Mouse (Mus musculus) brain, embryonic 14.5 days (tissue): Measurements from ENCODE around the gene Mis18a. TPM values are rescaled to one million over a fixed set of nuclear protein-coding genes. Genes with fewer than 3 reads are reported as not detected.

ENCODE experiments used
- DNase-seq: peaks from one replicate; pipeline ENCODE4 v3.0.0-alpha.2; 2011; ENCODE audit warnings: low read depth
- CTCF ChIP-seq: fragments of 200-500 bp; IDR thresholded peaks from 2 replicates; pipeline ENCODE4 v1.5.1; 2012; ENCODE audit warnings: inconsistent platforms, mild to moderate bottlenecking, moderate library complexity, borderline replicate concordance; ENCODE audit not compliant: insufficient read depth, insufficient read length; ENCODE audit errors: extremely low read depth
- POLR2A ChIP-seq: fragments of 200-500 bp; IDR thresholded peaks from 2 replicates; pipeline ENCODE4 v1.6.1; 2012; ENCODE audit warnings: mild to moderate bottlenecking, inconsistent platforms, borderline replicate concordance; ENCODE audit not compliant: poor library complexity, insufficient read depth, insufficient read length, severe bottlenecking; ENCODE audit errors: extremely low read depth
- polyA plus RNA-seq: library from polyadenylated mRNA; depleted of rRNA; stranded (reverse); fragments of >200 nt; gene quantifications from 2 replicates; pipeline ENCODE4 v1.2.3, GENCODE M21; 2012; rRNA removed

The Mis18a gene
- 25.8 and 42.3 TPM in 2 replicates for polyA plus RNA-seq

DNA sequence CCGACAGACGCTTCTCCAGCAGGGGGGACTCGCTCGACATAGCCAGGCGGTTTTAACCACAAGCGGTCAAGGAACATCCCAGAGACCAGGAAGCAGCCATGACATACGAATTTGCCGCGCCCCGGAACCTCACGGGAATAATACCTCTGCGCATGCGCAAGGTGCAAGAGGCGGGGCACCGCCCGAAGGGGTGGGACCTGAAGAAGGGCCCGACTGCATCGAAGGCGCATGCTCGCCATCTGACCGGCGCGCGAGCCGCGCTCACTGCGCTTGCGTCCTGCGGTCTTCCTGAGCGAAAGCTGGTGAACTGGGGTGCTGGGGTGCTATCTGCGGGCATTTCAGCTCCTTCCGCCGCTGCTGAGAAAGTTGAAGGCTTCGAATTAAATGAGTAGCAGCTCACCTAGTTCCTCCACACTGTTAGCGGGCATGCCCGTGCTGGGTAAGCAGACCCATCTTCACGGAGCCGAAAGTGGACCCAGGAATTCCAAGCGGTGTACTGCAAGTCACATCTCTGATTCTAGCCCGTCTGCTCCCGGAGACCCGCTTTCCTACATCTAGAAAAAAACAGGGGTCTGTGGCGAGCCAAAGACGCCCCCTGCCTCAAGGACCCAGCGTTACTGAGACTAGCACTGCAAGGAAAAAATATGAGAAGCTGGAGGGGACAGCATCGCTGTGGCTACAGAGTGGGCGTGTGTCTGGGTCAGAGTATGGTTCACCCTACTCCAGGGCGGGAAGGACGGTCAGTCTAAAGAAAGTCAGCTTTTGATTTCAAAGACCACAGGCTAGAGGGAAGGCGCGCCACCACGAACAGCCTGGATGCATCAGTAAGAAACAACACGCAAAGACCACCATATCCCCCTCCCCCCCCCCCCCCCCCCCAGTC is at the start of gene Mis18a:
TSS of gene Mis18a (minus strand) at position 172 of the 883 bp plus-strand sequence.
- TF ChIP-seq POLR2A: peak; percentile 85; the same call in 1 of the 2 replicates
- no peak for TF ChIP-seq CTCF
- peak; percentile 99 for DNase-seq

DNA sequence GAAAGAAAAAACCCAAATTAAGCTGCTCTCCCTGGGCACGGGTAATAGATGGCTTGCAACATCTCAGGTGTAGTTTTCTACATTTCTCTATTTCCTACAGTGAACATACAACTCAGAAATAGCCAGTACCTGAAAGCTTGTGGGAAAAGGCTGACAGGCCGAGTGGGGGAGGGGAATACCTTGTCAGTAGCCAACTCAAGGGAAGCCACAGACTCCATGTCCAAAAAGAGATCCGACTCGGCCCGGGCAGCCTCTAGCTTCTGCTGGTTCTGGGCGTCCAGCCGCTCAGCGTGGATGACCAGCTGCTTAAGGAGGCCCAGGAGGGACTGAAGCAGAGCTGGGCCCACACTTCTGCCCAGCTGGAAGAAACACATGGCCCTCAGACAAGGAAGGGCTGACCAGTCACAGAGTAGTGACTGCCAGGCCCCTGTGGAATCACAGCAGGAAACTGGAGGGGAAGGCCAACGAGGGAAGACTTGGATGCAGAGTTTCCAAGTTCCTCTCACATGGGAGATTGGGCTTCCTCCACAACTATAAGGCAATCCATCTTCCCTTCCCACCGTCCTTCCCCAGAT is 48.8 kb upstream of the Mis18a start:
- TF ChIP-seq POLR2A: no peak
- TF ChIP-seq CTCF: no peak
- no peak for DNase-seq

DNA sequence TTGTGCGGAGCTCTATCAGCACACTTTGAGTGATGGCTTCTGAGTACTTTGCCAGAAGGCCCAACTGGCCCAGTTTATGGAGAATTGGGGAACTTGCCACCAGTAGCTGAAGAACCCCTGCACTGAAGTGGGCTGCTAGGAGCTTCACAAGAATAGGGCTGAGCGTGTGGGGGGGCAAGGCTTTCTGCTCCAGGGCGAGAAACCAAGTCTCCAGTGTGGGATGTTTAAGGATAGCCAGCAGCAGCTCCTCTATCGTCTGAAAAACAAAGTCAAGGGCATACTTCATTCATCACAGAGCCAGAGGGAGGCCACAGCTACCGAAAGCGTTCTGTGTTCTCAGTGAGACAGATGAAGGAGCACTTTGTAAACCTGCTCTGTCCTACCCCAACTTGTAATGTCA is 47.4 kb upstream of the Mis18a start:
- TF ChIP-seq CTCF (no peak), POLR2A (no peak)
- DNase-seq: no peak

DNA sequence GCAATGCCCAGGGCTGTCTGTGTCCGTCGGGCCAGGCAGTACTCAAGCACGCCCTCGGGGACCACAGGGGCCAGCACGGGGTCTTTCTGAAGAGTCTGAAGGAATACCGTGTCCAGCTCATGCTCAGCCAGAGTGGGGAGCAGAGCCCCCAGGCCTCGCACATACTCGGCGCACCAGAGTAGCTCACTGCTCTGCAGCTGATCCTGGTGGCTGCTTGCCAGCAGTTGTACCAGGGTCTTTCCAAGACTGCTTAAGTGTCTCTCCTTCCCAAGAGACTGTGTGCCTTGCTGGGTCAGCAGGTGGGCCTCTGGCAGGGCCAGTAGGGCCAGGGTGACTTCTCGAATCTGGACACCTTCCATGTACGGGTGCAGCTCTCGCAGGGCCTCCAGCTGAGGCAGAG is 47.0 kb upstream of the Mis18a start:
- TF ChIP-seq POLR2A (no peak), CTCF (no peak)
- no peak for DNase-seq

DNA sequence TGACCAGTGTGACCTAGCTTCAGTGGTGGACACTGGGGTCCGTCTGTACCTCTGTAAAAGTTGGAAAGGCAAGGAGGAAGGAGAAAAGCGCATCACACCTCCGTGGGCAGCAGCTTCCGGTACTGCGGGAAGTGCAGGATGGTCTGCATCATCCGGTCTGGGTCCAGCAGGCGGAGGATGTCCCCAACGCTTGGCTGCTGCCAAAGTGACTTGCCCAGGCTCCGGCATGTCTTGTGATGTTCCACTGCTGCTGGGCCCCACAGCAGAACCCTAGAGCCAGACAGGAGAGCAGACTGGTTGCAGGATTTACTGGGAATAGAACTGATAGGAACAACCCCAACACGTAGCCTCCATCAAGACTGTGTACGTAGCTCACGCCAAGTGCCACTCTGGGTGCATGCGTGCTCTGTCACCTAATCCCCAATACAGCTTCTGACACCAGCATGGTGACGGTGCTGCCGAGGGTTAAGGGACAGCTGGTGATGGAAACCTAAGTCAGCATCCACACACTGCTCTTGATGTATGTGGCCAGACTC is 39.8 kb upstream of the Mis18a start:
- DNase-seq: no peak
- TF ChIP-seq CTCF (no peak), POLR2A (no peak)

DNA sequence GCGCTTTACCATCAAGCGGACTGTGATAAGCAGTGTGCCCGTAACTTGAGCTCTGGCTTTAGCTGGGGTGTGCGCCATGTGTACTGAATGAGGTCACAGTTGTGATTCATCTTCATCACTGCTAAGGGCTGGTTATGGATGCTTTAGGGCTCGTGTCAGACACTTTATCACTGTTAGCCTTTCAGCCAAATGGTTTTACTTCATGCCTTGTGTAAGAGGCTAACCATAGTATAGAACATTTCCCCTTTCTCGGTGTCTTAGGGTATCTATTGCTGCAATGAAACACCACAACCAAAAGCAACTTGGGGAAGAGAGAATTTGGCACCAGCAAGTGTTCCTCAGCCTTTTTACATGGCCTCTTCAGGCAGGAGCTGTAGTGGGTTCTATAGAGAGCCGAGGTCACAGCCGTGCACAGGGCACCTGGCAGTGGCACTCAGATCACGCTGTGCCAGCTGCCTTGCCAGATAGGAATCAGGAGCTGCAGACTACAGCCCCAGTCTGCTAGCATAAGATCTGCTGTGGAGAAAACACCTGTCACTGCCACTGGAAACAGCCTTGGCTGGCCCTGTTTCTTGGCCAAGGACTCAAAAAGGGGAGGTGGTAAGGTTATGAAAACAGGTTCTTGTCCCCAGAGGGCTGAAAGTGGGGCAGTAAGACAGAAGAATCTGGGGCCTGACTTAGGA is 38.1 kb upstream of the Mis18a start:
- DNase-seq: no peak
- no peak for TF ChIP-seq POLR2A
- TF ChIP-seq CTCF: no peak

DNA sequence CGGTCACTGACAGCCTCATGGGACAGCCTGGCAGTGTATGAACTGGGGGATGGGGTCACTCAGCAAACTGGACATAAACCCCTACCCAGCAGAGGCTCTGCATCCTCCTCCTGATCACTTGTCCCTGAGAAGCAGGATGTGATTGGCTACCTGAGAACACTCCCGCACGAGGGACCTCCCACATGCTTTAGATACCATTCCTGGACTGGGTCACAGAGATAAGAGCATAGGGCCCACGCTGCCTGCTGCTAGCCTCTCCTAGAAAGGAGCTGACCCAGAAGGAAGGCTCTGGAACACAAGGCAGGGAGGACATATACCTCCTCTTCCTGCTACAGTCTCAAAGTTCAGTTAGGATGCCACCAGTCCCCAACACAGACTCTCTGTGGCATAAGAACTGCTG is 33.3 kb upstream of the Mis18a start:
- no peak for TF ChIP-seq POLR2A
- TF ChIP-seq CTCF: no peak
- DNase-seq: no peak

DNA sequence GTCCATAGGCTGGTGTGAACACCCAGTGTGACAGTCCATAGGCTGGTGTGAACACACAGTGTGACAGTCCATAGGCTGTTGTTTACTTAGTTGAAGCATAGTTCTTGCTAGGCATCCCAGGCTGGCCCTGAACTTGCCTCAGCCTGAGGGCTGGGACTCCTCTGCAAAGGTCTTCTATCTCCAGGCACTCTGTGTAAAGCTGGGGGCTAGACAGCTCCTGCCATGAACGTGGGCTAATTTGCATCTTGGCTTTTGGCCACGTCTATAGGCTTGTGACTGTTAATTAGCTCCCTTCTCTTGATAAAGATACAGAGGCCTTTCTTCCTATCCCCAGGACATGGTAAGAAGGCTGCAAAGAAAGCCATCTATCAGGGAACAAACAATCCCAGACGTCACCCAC is 32.1 kb upstream of the Mis18a start:
- TF ChIP-seq POLR2A: no peak
- no peak for TF ChIP-seq CTCF
- DNase-seq: peak; percentile 73

DNA sequence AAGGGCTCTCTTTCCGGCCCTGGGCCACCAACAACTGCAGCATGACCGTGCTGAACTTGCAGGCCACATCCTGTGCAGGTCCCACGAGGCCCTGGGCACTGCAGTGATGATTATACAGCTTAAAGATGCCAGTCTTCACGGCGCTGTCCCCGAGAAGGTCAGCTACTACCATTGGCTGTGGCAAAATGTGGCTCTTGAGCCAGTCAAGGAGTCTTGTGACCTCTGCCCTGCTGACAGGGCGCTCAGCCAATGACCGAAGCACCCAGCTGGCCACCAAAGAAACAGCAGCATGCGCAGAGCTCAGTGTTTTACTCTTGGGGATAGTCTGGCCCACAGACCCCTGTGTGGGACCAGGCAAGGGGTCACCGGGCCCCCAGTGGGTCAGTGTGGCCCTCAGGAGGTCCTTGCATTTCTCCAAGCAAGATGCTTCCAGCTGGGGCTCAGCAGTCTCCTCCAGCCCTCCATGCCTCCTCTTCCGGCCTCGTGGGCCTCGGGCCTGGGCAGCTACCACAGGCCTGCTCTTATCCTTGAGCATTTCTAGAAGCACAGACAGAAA is 26.3 kb upstream of the Mis18a start:
- no peak for DNase-seq
- TF ChIP-seq CTCF (no peak), POLR2A (no peak)

DNA sequence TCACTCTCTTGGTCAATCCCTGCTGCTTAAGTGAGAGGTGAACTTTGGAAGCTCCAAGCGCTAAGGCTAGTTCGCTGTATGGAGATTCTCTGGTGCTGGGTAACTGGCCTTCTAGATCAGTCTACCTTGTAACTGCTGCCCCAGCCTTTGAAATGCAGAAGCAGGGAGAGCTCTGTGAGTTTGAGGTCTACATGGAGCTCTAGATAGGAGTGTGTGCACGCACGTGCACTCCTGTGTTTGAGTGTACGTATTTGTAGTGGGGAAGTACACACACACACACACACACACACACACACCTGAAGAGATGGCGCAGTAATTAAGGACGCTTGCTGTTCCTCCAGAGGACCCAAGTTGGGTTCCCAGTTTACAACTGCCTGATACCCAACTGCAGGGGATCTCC is 21.0 kb upstream of the Mis18a start:
- no peak for DNase-seq
- TF ChIP-seq CTCF (no peak), POLR2A (no peak)

DNA sequence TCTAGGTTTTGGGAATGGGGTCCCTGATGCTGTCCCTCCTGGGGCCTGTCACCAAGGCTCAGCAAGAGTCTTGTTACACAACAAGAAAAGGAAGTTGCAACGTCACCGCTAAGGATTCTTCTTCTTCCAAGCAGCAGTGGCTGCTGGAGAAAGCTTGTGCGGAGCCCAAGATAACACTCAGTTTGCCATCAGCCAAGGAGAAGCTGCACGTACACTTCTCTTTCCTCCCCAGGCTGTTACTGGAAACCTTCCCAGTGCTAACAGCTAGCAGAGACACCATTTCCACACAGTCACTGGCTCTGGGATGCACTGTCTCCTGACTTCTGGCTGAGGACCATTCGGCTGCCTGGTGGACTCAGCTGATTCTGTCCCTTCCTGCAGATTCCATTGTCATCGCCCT is 19.9 kb upstream of the Mis18a start:
- no peak for TF ChIP-seq CTCF
- no peak for TF ChIP-seq POLR2A
- peak; percentile 14 for DNase-seq
